Mouse (Mus musculus) stomach, postnatal 0 days (tissue): ENCODE data around the gene Tmem268. TPM values are rescaled to one million over a fixed set of nuclear protein-coding genes. Genes with fewer than 3 reads are reported as not detected.

Experiments
- ATAC-seq: fragments of 200-750 bp; cut with Nextera tagmentation; 2 replicates; pipeline ENCODE4 v1.8.0; 2017; ENCODE audit not compliant: low FRiP score, low TSS enrichment
- DNase-seq: peaks from one replicate; pipeline ENCODE4 v3.0.0-alpha.2; 2016; ENCODE audit warnings: low spot score
- H3K27ac ChIP-seq: fragments of 300-500 bp; sonication (generic); replicated peaks from 2 replicates; pipeline ENCODE4 v1.5.1; 2014; ENCODE audit warnings: mild to moderate bottlenecking, control low read depth
- H3K27me3 ChIP-seq: fragments of 300-500 bp; sonication (generic); 2 replicates; pipeline ENCODE4 v1.6.1; 2014; ENCODE audit warnings: low read length; ENCODE audit not compliant: control insufficient read depth, insufficient read depth
- H3K36me3 ChIP-seq: fragments of 300-500 bp; sonication (generic); 2 replicates; pipeline ENCODE4 v1.6.1; 2014; ENCODE audit warnings: low read length, mixed read lengths; ENCODE audit not compliant: control insufficient read depth, insufficient read depth
- H3K4me1 ChIP-seq: fragments of 300-500 bp; sonication (generic); replicated peaks from 2 replicates; pipeline ENCODE4 v1.6.1; 2014; ENCODE audit warnings: antibody characterized with exemption; ENCODE audit not compliant: control insufficient read depth, insufficient read depth
- H3K4me2 ChIP-seq: fragments of 300-500 bp; sonication (generic); replicated peaks from 2 replicates; pipeline ENCODE4 v1.6.1; 2014; ENCODE audit warnings: low read depth, mild to moderate bottlenecking, control low read depth, moderate library complexity
- H3K4me3 ChIP-seq: fragments of 300-500 bp; sonication (generic); 2 replicates; pipeline ENCODE4 v1.5.1; 2014; ENCODE audit warnings: low read depth, low read length, control low read depth
- H3K9ac ChIP-seq: fragments of 300-500 bp; sonication (generic); 2 replicates; pipeline ENCODE4 v1.6.1; 2014; ENCODE audit warnings: mild to moderate bottlenecking, low read length, control low read depth, mixed read lengths
- H3K9me3 ChIP-seq: fragments of 300-500 bp; sonication (generic); 2 replicates; pipeline ENCODE4 v1.6.1; 2016; ENCODE audit warnings: low read length; ENCODE audit not compliant: control insufficient read depth
- CTCF ChIP-seq: IDR thresholded peaks from 2 replicates; pipeline ENCODE4 v1.5.1; 2016; ENCODE audit warnings: antibody characterized with exemption, low read depth, mild to moderate bottlenecking, moderate library complexity
- EP300 ChIP-seq: optimal IDR thresholded peaks from 2 replicates; pipeline ENCODE3; 2016; ENCODE audit warnings: antibody characterized with exemption
- WGBS: fragments of 180-500 bp; shearing (Covaris S2); extraction: QIAGEN DNeasy Blood & Tissue Kit; methylation state at CpG from one replicate; pipeline ENCODE4 v1.1.7; 2014; 5-methylcytosine and 5-hydroxymethylcytosine counted together
- polyA plus RNA-seq: library from polyadenylated mRNA; unstranded; fragments of >200 nt; fragmentation: Nextera tagmentation; extraction: Ambion mirVana; gene quantifications from 2 replicates; pipeline ENCODE4 v1.2.1, GENCODE M21; 2015

The Tmem268 gene
- polyA plus RNA-seq, 1 experiment from 2014 or later, result 4.3 TPM

GRCm38 (mm10) chr4:63605968-63606367, 47.4 kb downstream of the Tmem268 start:
- no peak overlapping the region for H3K9ac ChIP-seq
- H3K27me3 ChIP-seq, result no peaks in the 10 kb centered on the region
- H3K27ac ChIP-seq, result no peak overlapping the region
- H3K4me2 ChIP-seq, result no peak overlapping the region
- DNase-seq (no peak), ATAC-seq (peak; percentile 61; the same call in 1 of the 2 replicates)
- no peaks in the 10 kb centered on the region for H3K4me1 ChIP-seq
- TF ChIP-seq EP300, result no peak
- no peak for TF ChIP-seq CTCF
- no peaks in the 10 kb centered on the region for H3K9me3 ChIP-seq
- no peaks in the 10 kb centered on the region for H3K36me3 ChIP-seq
- WGBS, result 59% methylated on average over 1 of the region's 1 CpGs
- no peak overlapping the region for H3K4me3 ChIP-seq

- Histone ChIP-seq H3K27me3 (no peaks in the 10 kb centered on the region), H3K27ac (no peak overlapping the region), H3K4me3 (no peak overlapping the region), H3K9me3 (no peaks in the 10 kb centered on the region), H3K4me1 (no peaks in the 10 kb centered on the region), H3K36me3 (no peaks in the 10 kb centered on the region), H3K9ac (no peak overlapping the region), H3K4me2 (no peak overlapping the region)
- ATAC-seq, result no peak
- TF ChIP-seq CTCF (no peak), EP300 (no peak)
- no peak for DNase-seq
- WGBS, result 79% methylated on average over 7 of the region's 7 CpGs
Measured at GRCm38 (mm10) chr4:63608391-63608790, 49.8 kb downstream of the Tmem268 start.

DNA sequence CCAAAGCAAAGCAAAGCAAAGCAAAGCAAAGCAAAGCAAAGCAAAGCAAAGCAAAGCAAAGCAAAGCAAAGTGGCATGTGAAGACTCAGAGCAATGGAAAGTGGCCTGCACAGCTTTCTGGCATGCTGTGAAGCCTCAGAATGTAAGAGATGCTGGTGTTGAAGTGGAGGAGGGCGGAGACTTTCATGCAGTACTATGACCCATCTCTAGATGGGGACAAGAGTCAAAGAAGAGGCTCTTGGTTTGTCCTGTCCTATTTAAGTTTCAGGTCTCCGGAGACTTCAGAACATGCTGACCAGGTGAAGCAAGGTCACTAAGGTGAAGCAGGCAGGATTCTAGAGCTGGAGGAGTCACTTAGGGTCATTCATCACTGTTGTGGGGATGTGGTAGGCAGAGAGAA, 63.3 kb downstream of the Tmem268 start:
- no peaks in the 10 kb centered on the region for H3K4me1 ChIP-seq
- H3K4me2 ChIP-seq, result no peak overlapping the region
- no peak overlapping the region for H3K9ac ChIP-seq
- H3K36me3 ChIP-seq, result no peaks in the 10 kb centered on the region
- no peak overlapping the region for H3K27ac ChIP-seq
- no peaks in the 10 kb centered on the region for H3K9me3 ChIP-seq
- DNase-seq (no peak), ATAC-seq (no peak)
- WGBS, result 82% methylated on average over 2 of the region's 2 CpGs
- TF ChIP-seq CTCF (peak; percentile 44), EP300 (no peak)
- no peak overlapping the region for H3K4me3 ChIP-seq
- H3K27me3 ChIP-seq, result no peaks in the 10 kb centered on the region

DNA sequence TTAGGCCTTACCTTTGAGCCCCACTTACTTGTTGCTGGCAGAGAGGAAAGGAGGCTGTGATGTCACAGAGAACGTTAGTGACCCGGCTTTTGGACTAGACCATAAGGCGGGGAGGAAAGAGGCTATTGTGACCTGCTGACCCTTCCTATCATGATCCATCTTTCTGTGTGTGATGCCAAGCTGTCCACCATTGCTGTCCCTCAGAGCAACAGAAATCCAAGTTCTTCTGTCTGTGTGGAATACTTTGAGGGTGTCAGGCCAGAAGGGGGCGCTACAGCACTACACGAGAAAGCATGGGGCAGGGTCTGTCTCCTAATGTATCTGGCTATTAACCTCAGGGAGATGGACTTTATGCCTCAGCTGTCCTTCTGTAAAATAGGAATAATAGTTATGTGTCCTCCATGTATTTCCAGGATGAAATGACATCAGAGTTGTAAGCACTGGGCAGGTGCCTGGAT, 63.8 kb downstream of the Tmem268 start, which contains the start of gene Tex48:
Tex48 (minus strand) TSS at position 51 of the 458 bp plus-strand sequence.
- TF ChIP-seq EP300 (no peak), CTCF (peak; percentile 63)
- no peaks in the 10 kb centered on the region for H3K27me3 ChIP-seq
- no peaks in the 10 kb centered on the region for H3K36me3 ChIP-seq
- no peak within 1 kb of the TSS for H3K9ac ChIP-seq
- ATAC-seq (no peak), DNase-seq (no peak)
- no peaks in the 10 kb centered on the region for H3K4me1 ChIP-seq
- H3K27ac ChIP-seq, result no peak within 1 kb of the TSS
- no peak within 1 kb of the TSS for H3K4me3 ChIP-seq
- 48% methylated on average over 5 of the region's 5 CpGs for WGBS
- H3K4me2 ChIP-seq, result no peak within 1 kb of the TSS
- H3K9me3 ChIP-seq, result no peaks in the 10 kb centered on the region

GRCm38 (mm10) chr4:63625563-63626080, 67.0 kb downstream of the Tmem268 start:
- Histone ChIP-seq H3K36me3 (no peaks in the 10 kb centered on the region), H3K9me3 (no peaks in the 10 kb centered on the region), H3K9ac (no peak overlapping the region), H3K4me2 (no peak overlapping the region), H3K27me3 (no peaks in the 10 kb centered on the region), H3K27ac (no peak overlapping the region), H3K4me3 (no peak overlapping the region), H3K4me1 (no peaks in the 10 kb centered on the region)
- TF ChIP-seq CTCF, result no peak
- no peak for TF ChIP-seq EP300
- ATAC-seq (no peak), DNase-seq (no peak)
- WGBS, result 42% methylated on average over 3 of the region's 3 CpGs

- H3K36me3 ChIP-seq, result no peaks in the 10 kb centered on the region
- no peaks in the 10 kb centered on the region for H3K4me1 ChIP-seq
- TF ChIP-seq EP300 (no peak), CTCF (no peak)
- no peaks in the 10 kb centered on the region for H3K27me3 ChIP-seq
- H3K9ac ChIP-seq, result no peak overlapping the region
- no peak overlapping the region for H3K27ac ChIP-seq
- H3K4me3 ChIP-seq, result no peak overlapping the region
- ATAC-seq (no peak), DNase-seq (no peak)
- no peak overlapping the region for H3K4me2 ChIP-seq
- 77% methylated on average over 8 of the region's 8 CpGs for WGBS
- no peaks in the 10 kb centered on the region for H3K9me3 ChIP-seq
Measured at GRCm38 (mm10) chr4:63627111-63627510, 68.5 kb downstream of the Tmem268 start.
